Mouse (Mus musculus) cerebellum, adult 9-11 months (tissue): ENCODE results near the gene Insm2.
A peak's percentile ranks its signal among the peaks of the same experiment; 100 is the strongest.
"Not testable (repeated sequence)": the region's sequence is repeated elsewhere in the genome, so short reads cannot be mapped to it uniquely, and the experiment has no call there.

Experiments
- DNase-seq: peaks from one replicate; pipeline ENCODE4 v3.0.0; 2022

The Insm2 gene

GRCm38 (mm10) chr12:55598887-55599561 is at the start of gene Insm2:
Gene Insm2 (plus strand): TSS chr12:55599427.
- DNase-seq = peak; percentile 10

- DNase-seq = not testable (repeated sequence)
Observed at GRCm38 (mm10) chr12:55554901-55555300, 44.3 kb upstream of the Insm2 start.

DNA sequence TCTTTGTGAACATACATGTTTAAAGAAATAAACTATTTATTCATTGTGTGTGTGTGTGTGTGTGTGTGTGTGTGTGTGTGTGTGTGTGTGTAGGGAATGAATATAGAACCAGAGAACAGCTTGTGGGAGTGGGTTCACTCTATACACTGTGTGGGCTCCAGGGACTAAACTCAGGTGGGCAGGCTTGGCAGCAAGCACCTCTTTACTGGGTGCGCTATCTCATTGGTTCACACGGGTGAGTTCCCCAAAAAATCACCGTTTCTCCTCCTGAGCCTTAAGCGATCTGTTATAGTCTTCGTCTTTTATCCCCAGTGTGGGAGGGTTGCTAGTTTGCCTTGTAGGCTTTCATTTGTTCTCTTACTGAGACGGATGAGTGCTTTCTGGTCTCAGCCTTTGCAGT is 41.4 kb upstream of the Insm2 start:
- DNase-seq = no peak

- no peak for DNase-seq
Observed at GRCm38 (mm10) chr12:55559184-55559855, 39.9 kb upstream of the Insm2 start.

DNA sequence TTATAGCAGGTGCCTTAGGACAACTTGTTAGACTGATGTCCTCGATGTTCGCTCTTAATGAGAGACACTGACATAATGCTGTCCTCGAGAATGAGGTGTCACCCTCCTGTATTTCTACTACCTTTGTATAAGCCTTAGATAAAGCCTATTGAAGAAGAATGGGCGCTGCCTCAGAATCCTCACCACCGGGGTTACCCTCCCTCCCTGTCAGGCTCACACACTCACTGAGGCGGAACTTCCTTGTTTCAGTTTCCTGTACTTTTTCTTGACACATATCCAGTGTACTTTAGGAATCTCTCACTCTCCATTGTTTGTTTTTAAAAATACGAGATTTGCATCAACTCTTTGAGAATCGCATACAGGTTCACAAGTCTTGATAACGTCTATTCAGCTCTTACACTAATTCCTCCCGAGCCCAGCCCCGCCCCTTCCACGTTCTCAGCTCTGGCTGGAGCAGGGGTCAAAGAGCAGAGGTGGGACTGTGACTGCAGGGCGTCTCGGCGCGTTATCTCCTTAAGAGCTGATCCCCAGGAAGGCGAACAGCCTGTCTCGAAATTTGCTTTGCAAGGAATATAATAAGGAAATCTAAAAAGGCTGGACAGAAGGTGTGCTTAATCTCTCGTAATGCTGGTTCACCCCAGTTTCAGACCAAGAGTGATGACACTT is 39.1 kb upstream of the Insm2 start:
- DNase-seq = no peak

DNA sequence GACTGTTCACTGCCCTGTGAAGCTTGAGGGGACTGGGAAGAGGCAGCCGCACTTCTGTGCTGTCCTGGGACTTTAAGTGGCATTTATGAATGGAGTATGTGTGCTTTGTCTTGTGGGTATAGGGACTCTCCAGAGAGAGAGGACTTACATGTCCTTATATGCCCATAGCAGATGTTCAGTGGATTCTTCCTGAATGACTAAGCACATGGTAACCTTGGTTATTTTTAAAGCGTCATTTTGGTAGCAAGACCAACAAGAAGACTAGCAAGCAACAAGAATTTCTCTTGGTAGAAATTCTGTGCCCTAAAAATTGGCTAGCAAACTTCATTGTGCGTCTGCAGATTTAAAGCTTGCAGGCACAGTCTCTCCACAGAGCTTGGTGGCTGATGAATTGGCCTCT is 35.5 kb upstream of the Insm2 start:
- no peak for DNase-seq

GRCm38 (mm10) chr12:55564187-55564963 is 34.9 kb upstream of the Insm2 start:
- no peak for DNase-seq

DNA sequence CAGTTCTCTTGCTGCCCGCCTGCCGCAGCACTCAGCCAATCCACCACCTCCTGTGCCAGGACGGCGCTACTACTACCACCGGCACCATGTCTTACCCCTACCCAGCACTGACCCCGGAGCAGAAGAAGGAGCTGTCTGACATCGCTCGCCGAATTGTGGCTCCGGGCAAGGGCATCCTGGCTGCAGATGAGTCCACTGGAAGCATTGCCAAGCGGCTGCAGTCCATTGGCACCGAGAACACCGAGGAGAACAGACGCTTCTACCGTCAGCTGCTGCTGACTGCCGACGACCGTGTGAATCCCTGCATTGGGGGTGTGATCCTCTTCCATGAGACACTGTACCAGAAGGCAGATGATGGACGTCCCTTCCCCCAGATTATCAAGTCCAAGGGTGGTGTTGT is 34.0 kb upstream of the Insm2 start, which contains the start of gene Aldoart2:
Aldoart2 (plus strand) TSS at position 34 of the 400 bp plus-strand sequence.
- DNase-seq = no peak

GRCm38 (mm10) chr12:55565867-55566266 is 33.4 kb upstream of the Insm2 start:
- DNase-seq = no peak

DNA sequence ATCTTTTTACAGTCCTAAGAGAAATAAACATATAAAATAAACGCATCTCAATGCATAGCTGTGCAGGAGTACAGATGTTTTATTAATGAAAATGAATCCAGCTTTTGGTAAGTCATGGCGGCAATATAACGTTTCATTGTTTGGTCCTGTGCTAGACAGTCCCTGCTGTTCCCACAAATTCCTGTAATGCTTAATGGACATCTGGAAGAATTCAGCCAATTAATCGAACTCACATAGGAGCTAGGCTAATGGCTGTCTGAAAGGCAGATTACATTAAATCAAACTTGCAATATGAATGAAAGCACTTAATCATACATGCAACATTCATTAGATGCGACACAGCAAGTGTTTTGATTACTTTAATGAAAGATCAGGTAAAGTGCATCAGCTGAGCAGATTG is 32.4 kb upstream of the Insm2 start:
- DNase-seq = no peak

DNA sequence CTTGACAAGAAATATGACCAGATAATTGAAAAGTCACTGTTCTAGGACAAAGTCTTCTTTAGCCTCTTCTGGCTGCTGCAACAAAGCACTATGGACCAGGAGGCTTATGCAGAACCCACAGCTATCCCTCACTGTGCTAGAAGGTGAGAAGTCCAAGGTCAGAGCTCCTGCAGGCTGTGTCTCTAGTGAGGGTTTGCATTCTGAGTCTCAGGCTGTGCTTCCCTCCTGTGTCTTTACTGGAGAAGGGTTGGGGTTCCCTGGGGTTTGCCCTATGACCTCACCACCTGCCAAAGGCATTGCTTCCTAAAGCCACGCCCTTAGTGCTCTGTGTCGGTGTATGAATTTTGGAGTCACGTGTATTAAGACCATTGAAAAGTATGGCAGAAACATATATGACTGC is 30.8 kb upstream of the Insm2 start:
- no peak for DNase-seq

GRCm38 (mm10) chr12:55569676-55570075 is 29.6 kb upstream of the Insm2 start:
- no peak for DNase-seq

DNA sequence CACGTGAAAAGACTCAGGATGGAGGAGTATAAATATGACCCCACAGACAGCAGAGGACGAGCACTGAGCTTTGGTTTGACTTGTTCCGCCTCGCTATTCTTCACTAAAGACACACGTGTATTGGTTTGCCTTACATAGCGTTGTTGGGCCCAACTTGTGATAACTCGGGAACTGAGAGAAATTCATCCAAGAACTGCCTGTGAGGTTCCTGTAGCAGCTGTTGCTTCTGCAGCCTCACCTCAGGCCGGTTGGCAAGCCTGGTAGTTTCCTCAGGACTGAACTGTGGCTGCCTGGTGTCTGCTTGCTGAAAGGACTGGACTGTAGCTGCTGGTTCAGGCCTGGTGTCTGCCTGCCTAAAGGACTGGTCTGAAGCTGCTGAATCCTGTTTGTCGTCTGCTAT is 28.6 kb upstream of the Insm2 start:
- no peak for DNase-seq

DNA sequence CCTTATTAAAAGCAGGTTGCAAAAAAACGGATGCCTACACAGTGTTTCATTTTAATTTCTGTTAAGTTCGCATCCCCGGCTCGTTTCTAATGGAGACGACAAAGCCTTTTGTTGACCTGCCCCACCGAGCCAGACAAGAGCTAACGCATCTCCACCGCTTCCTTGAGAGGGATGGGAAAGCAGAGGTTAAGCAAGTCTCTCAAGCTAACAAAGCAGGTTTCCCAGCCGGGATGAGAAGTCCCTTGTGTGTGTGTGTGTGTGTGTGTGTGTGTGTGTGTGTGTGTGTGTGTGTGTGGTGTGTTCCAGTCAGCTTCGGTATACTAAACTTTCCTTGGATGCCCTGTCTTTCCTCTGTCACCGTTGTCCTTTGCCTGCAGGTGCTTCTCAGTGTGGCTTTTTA is 28.0 kb upstream of the Insm2 start:
- DNase-seq = no peak

DNA sequence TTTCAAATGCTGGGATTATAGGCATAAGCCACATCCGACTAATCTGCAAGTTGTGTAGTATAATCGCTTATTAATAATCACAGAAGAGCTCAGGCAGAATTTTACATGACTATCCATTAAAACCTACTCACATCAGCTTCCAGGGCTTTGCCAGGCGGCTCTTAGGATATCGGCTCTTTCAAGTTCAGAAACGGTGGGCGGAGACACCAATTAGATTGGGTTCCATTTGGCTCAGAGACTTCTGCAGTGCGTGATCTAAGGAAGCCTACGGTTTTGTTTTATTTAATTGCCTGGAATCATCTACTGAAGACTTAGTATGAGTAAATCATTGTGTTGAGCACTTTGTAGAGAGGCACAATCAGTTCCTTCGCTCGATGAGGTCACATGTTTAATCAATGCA is 27.6 kb upstream of the Insm2 start:
- no peak for DNase-seq

DNA sequence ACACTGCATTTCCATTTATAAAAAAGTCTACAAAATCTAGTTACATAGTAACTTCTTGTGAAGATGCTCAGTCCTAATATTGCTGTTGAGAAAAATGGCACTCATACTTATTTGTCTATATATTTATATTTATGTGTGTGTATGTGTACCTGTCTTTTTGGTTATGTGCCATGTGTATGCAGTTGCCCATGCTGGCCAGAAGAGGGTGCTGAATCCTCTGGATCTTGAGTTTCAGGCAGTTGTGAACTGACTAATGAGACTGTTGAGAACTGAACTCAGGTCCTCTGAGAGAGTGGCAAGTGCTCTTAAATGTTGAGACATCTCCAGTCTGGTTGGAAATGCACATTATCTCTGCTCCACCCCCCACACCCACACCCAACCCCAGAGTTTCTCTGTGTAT is 26.1 kb upstream of the Insm2 start:
- DNase-seq = no peak

DNA sequence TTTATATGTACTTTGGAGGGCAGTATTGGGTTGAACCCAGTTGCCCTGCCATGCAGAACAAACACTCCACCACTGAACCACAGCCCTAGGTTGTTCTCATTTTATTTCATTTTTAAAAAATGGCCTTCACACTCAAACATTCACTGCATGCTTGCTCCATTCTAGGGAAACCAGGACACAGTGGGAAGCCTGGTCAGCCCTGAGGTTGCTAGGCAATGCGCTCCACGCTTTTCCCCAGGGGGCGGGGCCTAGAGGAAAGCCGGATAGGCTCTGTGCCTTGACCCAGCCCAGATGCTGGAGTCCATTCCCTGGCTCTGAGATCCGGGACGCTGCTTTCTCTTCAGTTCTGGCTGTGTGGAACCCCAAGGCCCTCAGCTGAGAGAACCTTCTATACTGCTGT is 25.4 kb upstream of the Insm2 start:
- DNase-seq = no peak

- DNase-seq = not testable (repeated sequence)
Observed at GRCm38 (mm10) chr12:55586936-55587335, 12.3 kb upstream of the Insm2 start.

GRCm38 (mm10) chr12:55598537-55598886 is 715 bp upstream of the Insm2 start:
- no peak for DNase-seq

DNA sequence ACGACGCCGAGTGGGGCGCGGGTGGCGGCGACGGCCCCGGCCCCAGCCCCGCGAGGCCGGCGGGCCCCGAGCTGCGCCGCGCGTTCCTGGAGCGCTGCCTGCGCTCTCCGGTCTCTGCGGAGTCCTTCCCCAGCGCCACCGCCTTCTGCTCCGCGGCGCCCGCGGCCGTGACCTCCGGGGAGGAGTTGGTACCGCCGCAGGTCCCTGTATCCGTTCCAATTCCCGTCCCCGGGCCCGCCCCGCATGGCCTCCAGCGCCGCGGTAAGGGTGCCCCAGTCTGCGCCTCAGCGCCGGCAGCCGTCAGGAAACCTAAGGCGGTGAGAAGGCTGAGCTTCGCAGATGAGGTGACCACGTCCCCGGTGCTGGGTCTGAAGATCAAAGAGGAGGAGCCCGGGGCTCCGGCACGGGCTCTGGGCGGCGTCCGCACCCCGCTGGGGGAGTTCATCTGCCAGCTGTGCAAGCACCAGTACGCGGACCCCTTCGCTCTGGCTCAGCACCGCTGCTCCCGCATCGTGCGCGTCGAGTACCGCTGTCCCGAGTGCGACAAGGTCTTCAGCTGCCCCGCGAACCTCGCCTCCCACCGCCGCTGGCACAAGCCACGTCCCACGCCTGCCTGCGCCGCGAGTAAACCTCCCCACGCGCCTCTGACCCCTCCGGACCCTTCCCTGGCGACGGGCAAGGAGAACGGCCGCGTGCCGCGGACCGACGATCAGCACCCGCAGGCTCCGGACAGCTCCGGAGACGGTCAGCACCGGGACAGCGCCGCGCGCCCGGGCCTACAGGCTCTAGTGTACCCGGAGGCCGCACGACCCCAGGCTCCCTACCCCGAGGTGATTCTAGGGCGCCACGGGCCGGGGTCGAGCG is 644 bp downstream of the Insm2 start:
- DNase-seq = no peak

- DNase-seq = no peak
Observed at GRCm38 (mm10) chr12:55600503-55600994, 1.3 kb downstream of the Insm2 start.

- DNase-seq = no peak
Observed at GRCm38 (mm10) chr12:55604411-55604810, 5.2 kb downstream of the Insm2 start.
